Mouse (Mus musculus): Measurements from ENCODE around the gene Ypel4.

The Ypel4 gene

GRCm38 (mm10) chr2:84733579-84734300, at the start of gene Ypel4:
Gene Ypel4, plus strand, starts transcription at chr2:84734058.
- DNase-seq: peak; percentile 86

- DNase-seq: no peak
These were observed 45.6 kb upstream of the Ypel4 start for GRCm38 (mm10) chr2:84688080-84688844.

- no peak for DNase-seq
These were observed 43.8 kb upstream of the Ypel4 start for GRCm38 (mm10) chr2:84690050-84690449.

GRCm38 (mm10) chr2:84695007-84695695, 38.7 kb upstream of the Ypel4 start:
- no peak for DNase-seq

GRCm38 (mm10) chr2:84703497-84703896, 30.4 kb upstream of the Ypel4 start:
- DNase-seq: no peak

GRCm38 (mm10) chr2:84704329-84704728, 29.5 kb upstream of the Ypel4 start:
- no peak for DNase-seq

- DNase-seq: no peak
These were observed 28.6 kb upstream of the Ypel4 start for GRCm38 (mm10) chr2:84705295-84705694.

- no peak for DNase-seq
These were observed 26.3 kb upstream of the Ypel4 start for GRCm38 (mm10) chr2:84707523-84707922.

GRCm38 (mm10) chr2:84711898-84712297, 22.0 kb upstream of the Ypel4 start:
- no peak for DNase-seq

- DNase-seq: no peak
These were observed 19.4 kb upstream of the Ypel4 start for GRCm38 (mm10) chr2:84714422-84714810.

- peak; percentile 99 for DNase-seq
These were observed 18.9 kb upstream of the Ypel4 start, which contains the start of gene Zdhhc5 for GRCm38 (mm10) chr2:84714811-84715561. Gene Zdhhc5, minus strand, starts transcription at chr2:84715180.

GRCm38 (mm10) chr2:84715562-84716361, 18.1 kb upstream of the Ypel4 start:
- DNase-seq: peak; percentile 75

GRCm38 (mm10) chr2:84716423-84717355, 17.2 kb upstream of the Ypel4 start:
- DNase-seq: no peak

GRCm38 (mm10) chr2:84717357-84717756, 16.5 kb upstream of the Ypel4 start:
- DNase-seq: no peak

GRCm38 (mm10) chr2:84720718-84721117, 13.1 kb upstream of the Ypel4 start:
- no peak for DNase-seq

- no peak for DNase-seq
These were observed 12.7 kb upstream of the Ypel4 start for GRCm38 (mm10) chr2:84721182-84721581.

GRCm38 (mm10) chr2:84723856-84724255, 10.0 kb upstream of the Ypel4 start:
- DNase-seq: no peak

GRCm38 (mm10) chr2:84725770-84726169, 8.1 kb upstream of the Ypel4 start:
- DNase-seq: no peak

- peak; percentile 28 for DNase-seq
These were observed 7.1 kb upstream of the Ypel4 start for GRCm38 (mm10) chr2:84726716-84727115.

- peak; percentile 94 for DNase-seq
These were observed 6.5 kb upstream of the Ypel4 start, which contains the start of gene Clp1 for GRCm38 (mm10) chr2:84727172-84727858. Gene Clp1, minus strand, starts transcription at chr2:84727350.

Data from cerebellum, adult 8-10 months (tissue).